Mouse (Mus musculus): ENCODE data around the gene Cers3.

DNA sequence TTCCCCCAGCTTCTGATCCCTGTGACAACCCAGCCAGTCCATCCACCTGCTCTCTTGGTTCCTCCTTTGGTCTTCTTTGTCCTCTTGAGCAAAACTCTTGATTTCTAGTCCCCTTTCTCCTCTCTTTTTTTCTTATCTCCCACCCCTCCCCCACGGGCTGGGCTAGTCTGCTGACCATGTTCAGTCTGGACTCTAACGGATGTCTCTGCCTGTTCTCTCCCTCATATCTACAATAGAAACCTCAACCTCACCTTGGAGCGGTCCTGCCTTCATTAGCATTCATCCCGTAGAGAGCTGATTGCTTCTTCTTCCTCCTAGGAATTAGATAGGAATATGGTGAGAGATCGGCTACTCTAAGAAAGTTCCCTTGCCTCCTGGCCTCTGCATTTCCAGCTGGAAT is 87.5 kb downstream of the Cers3 start:
- no peak for TF ChIP-seq MAFK (IDR thresholded peaks at IDR 0.05; ENCODE audit: insufficient read depth, low read depth, low read length)
- TF ChIP-seq HCFC1 (IDR thresholded peaks at IDR 0.05; ENCODE audit: borderline replicate concordance, insufficient read depth, low read length): no peak
- no peak for TF ChIP-seq ZC3H11A (IDR thresholded peaks at IDR 0.05; ENCODE audit: borderline replicate concordance, low read depth, low read length)
- no peak for TF ChIP-seq CHD2 (IDR thresholded peaks at IDR 0.05; ENCODE audit: low read depth, low read length)
- TF ChIP-seq ZNF384 (IDR thresholded peaks at IDR 0.05; ENCODE audit: low read depth, low read length): no peak
